Mouse (Mus musculus) hindbrain, embryonic 16.5 days (tissue): ENCODE measurements around the gene Tas1r2. TPM values are rescaled to one million over a fixed set of nuclear protein-coding genes. Genes with fewer than 3 reads are reported as not detected.

Experiments used
- ATAC-seq: fragments of 200-750 bp; cut with Nextera tagmentation; 2 replicates; pipeline ENCODE4 v1.8.0; 2017; ENCODE audit warnings: moderate TSS enrichment, moderate library complexity
- H3K27ac ChIP-seq: fragments of 300-500 bp; sonication (generic); 2 replicates; pipeline ENCODE4 v1.5.1; 2014; ENCODE audit warnings: low read depth, mild to moderate bottlenecking, control low read depth, low read length, moderate library complexity
- H3K27me3 ChIP-seq: fragments of 300-500 bp; sonication (generic); replicated peaks from 2 replicates; pipeline ENCODE4 v1.6.1; 2014; ENCODE audit warnings: low read length; ENCODE audit not compliant: control insufficient read depth, insufficient read depth
- H3K36me3 ChIP-seq: fragments of 300-500 bp; sonication (generic); 2 replicates; pipeline ENCODE4 v1.6.1; 2014; ENCODE audit warnings: mild to moderate bottlenecking, low read length, moderate library complexity, mixed read lengths; ENCODE audit not compliant: control insufficient read depth, insufficient read depth
- H3K4me1 ChIP-seq: fragments of 300-500 bp; sonication (generic); 2 replicates; pipeline ENCODE4 v1.6.1; 2014; ENCODE audit warnings: low read depth, low read length; ENCODE audit not compliant: control insufficient read depth, insufficient read depth
- H3K4me2 ChIP-seq: fragments of 300-500 bp; sonication (generic); 2 replicates; pipeline ENCODE4 v1.6.1; 2014; ENCODE audit warnings: mild to moderate bottlenecking, low read length, control low read depth, moderate library complexity
- H3K4me3 ChIP-seq: fragments of 300-500 bp; sonication (generic); 2 replicates; pipeline ENCODE4 v1.5.1; 2014; ENCODE audit warnings: mild to moderate bottlenecking, low read length, control low read depth, moderate library complexity
- H3K9ac ChIP-seq: fragments of 300-500 bp; sonication (generic); 2 replicates; pipeline ENCODE4 v1.6.1; 2014; ENCODE audit warnings: low read depth, mild to moderate bottlenecking, control low read depth, low read length, moderate library complexity
- H3K9me3 ChIP-seq: fragments of 300-500 bp; sonication (generic); 2 replicates; pipeline ENCODE4 v1.6.1; 2014; ENCODE audit warnings: mild to moderate bottlenecking, low read length, moderate library complexity; ENCODE audit not compliant: control insufficient read depth
- WGBS: fragments of 180-500 bp; shearing (Covaris S2); extraction: QIAGEN DNeasy Blood & Tissue Kit; methylation state at CpG from one replicate; pipeline ENCODE4 v1.1.7; 2014; 5-methylcytosine and 5-hydroxymethylcytosine counted together
- microRNA-seq: library from miRNA; unstranded; fragments of <30 nt; microRNA quantifications from one replicate; pipeline ENCODE4, GENCODE M21; 2017
- polyA plus RNA-seq: library from polyadenylated mRNA; unstranded; fragments of >200 nt; fragmentation: Nextera tagmentation; extraction: Ambion mirVana; gene quantifications from 2 replicates; pipeline ENCODE4 v1.2.1, GENCODE M21; 2015

The Tas1r2 gene
- polyA plus RNA-seq, 1 experiment from 2014 or later, result not detected

DNA sequence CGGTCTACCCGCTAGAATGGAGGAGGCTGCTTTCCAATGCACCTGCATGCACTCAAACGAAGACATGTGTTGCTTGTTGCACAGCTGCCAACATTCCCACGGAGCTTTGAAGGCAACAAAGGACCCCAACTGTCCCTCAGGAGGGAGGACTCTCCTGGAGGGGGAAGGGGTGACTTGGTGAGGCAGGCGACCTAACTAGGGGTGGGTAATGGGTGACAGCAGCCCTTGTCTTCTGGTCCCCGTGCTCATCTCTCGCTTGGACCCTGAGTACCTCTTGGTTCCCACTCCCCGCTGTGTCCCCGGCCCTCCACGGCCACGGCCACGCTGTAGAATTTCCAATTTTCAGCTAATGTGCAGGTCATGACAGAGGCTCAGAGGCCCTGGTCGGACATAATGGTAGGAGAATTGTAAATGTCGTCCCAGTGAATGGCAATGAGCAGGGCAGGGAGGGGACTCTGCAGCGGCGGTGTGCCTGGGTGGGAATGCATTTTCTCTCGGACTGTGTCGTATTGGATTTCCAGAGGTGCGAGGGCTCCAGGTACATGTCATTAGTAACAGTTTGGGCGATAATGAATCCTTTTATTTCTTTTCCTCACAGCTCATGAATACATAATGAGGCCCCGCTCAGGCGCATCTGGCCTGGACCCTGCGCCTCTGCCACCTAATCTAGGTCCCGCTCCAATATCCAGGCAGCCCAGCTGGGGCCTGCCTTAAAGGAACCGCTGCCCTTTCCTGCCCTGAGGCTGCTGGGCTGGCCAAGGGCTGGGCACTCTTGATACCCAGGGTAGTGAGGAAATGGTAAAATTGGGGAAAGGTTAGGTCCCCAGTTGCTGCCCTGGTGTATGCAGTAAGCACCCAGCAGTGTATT lies 57.4 kb downstream of the Tas1r2 start:
- no peak for ATAC-seq
- WGBS, result 23% methylated on average over 24 of the region's 25 CpGs
- H3K9me3 ChIP-seq, result no peaks in the 10 kb centered on the region
- H3K27me3 ChIP-seq, result no peaks in the 10 kb centered on the region
- H3K9ac ChIP-seq, result 0 out of 2 replicates have a peak overlapping the region, but pooled peaks have one; percentile 13
- H3K36me3 ChIP-seq, result no peaks in the 10 kb centered on the region
- no peak overlapping the region for H3K27ac ChIP-seq
- no peak overlapping the region for H3K4me2 ChIP-seq
- peaks cover 5% of the 10 kb centered on the region; the same call in 1 of the 2 replicates for H3K4me1 ChIP-seq
- no peak overlapping the region for H3K4me3 ChIP-seq

GRCm38 (mm10) chr4:139715241-139715932 lies 62.0 kb downstream of the Tas1r2 start:
- H3K4me1 ChIP-seq, result peaks cover 5% of the 10 kb centered on the region; the same call in 1 of the 2 replicates
- H3K9me3 ChIP-seq, result no peaks in the 10 kb centered on the region
- H3K36me3 ChIP-seq, result no peaks in the 10 kb centered on the region
- no peak overlapping the region for H3K27ac ChIP-seq
- H3K4me3 ChIP-seq, result no peak overlapping the region
- no peak overlapping the region for H3K9ac ChIP-seq
- WGBS, result 48% methylated on average over 13 of the region's 13 CpGs
- H3K4me2 ChIP-seq, result no peak overlapping the region
- H3K27me3 ChIP-seq, result no peaks in the 10 kb centered on the region
- no peak for ATAC-seq

GRCm38 (mm10) chr4:139716477-139717169 lies 63.3 kb downstream of the Tas1r2 start:
- Histone ChIP-seq H3K27ac (no peak overlapping the region), H3K4me2 (no peak overlapping the region), H3K4me1 (no peaks in the 10 kb centered on the region), H3K27me3 (no peaks in the 10 kb centered on the region), H3K4me3 (no peak overlapping the region), H3K9ac (no peak overlapping the region), H3K9me3 (no peaks in the 10 kb centered on the region), H3K36me3 (no peaks in the 10 kb centered on the region)
- ATAC-seq, result no peak
- 76% methylated on average over 10 of the region's 10 CpGs for WGBS

- 79% methylated on average over 5 of the region's 5 CpGs for WGBS
Measured at GRCm38 (mm10) chr4:139718978-139719377, 65.6 kb downstream of the Tas1r2 start.

More at GRCm38 (mm10) chr4:139718978-139719377, 65.6 kb downstream of the Tas1r2 start:
- Histone ChIP-seq H3K9me3 (no peaks in the 10 kb centered on the region), H3K9ac (no peak overlapping the region), H3K27me3 (no peaks in the 10 kb centered on the region), H3K4me1 (no peaks in the 10 kb centered on the region), H3K4me2 (no peak overlapping the region), H3K36me3 (no peaks in the 10 kb centered on the region), H3K27ac (no peak overlapping the region), H3K4me3 (no peak overlapping the region)
- ATAC-seq, result no peak

Small RNA genes lying within 50 kb of the gene (microRNA-seq; reads per million reads assigned to microRNA genes)
- gene Mir7020, result not detected

Other genes with a start within 250 kb of the Tas1r2 start
- 3.5 and 3.9 TPM in 2 replicates for gene Iffo2, start 123.0 kb upstream of the Tas1r2 start, polyA plus RNA-seq
- not detected in 2 replicates for gene Gm21969, start 50.4 kb upstream of the Tas1r2 start, polyA plus RNA-seq
- 31.9 and 35.4 TPM in 2 replicates for gene Aldh4a1, start 30.7 kb upstream of the Tas1r2 start, polyA plus RNA-seq
- gene Pax7, start 180.0 kb downstream of the Tas1r2 start, polyA plus RNA-seq, result 0.24 and 0.60 TPM in 2 replicates